Mouse (Mus musculus) right cerebral cortex, postnatal 25 days (tissue): ENCODE data around the gene Hoxb6.

ENCODE experiments used
- DNase-seq: peaks from one replicate; pipeline ENCODE4 v3.0.0; 2022

The Hoxb6 gene

DNA sequence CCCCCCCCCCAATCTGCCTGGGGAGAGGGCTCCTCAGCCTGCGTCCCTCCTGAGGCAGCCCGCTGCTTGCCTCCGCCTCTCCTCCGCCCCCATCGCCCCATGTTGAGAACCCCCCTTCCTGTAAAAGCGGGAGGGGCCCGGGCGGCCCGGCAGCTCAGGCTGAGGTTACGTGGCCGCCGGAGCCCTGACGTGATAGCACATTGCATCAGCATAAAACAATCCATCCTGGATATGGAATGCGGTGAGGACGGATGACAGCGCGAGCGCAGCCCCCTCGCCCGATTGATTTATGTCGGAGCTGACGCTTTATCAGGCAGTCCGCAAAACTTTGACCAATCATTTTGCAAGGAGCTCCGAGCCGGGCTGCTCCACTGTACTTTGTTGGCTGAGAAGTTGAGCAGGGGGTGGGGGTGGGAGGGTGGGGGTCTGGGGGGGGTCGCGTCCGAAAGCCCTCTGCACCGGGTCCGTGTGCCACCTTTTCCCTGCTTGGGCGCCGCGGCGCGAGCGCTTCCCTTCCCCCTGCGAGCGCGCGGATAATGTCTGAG lies 21.2 kb upstream of the Hoxb6 start, which contains the start of gene Hoxb9:
TSS of gene Hoxb9 (plus strand) at position 462 of the 545 bp plus-strand sequence.
- DNase-seq = no peak

DNA sequence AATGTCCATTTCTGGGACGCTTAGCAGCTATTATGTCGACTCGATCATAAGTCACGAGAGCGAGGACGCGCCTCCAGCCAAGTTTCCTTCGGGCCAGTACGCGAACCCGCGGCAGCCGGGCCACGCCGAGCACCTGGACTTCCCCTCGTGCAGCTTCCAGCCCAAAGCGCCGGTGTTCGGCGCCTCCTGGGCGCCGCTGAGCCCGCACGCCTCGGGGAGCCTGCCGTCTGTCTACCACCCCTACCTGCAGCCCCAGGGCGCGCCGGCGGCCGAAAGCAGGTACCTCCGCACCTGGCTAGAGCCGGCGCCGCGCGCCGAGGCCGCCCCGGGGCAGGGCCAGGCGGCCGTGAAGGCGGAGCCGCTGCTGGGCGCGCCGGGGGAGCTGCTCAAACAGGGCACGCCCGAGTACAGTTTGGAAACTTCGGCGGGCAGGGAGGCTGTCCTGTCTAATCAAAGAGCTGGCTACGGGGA lies 20.7 kb upstream of the Hoxb6 start:
- DNase-seq = no peak

DNA sequence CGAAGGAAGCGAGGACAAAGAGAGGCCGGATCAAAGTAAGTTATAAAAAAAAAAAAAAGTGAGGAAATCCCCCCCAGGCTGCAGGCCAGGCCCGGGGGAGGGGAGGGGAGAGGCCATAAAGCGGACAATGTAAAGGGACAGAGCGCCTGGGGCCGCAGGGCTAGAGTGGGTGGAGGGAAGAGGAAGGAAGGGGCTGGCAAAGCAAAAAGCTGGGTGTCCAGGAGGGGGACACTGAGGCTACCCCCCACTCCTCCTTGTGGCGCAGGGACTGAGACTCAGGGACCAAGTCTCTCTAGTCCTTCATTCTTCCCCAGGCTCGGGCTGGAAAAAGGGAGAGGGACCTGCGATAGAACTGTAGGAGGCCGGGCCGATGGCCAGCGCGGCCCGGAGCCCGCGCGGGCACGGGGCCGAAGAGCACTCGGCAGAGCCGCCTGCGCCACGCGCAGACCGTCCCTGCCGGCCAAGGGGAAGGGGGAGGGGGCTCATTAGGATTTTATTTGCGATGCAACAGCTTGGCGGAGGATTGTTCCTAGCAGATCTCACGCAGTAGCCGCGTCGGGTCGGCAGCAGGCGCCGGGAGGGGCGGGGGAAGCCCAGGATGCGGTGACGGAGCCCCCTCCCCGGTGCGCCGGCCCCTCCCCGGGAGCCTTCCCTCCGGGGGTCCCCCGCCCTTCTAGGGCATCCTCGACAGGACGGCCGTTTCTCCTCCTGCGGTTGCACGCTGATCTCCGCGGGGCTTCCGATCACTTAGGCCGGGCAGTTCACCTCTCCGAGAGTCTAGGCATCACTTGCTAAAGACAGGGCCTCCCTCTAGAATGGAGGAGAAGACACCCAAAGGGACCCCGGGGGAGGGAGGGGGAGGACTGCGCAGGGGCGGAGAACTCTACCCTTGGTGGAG lies 20.0 kb upstream of the Hoxb6 start:
- no peak for DNase-seq

- no peak for DNase-seq
These were observed 17.8 kb upstream of the Hoxb6 start for GRCm38 (mm10) chr11:96274428-96274827.

GRCm38 (mm10) chr11:96275896-96276295 lies 16.4 kb upstream of the Hoxb6 start:
- DNase-seq = no peak

GRCm38 (mm10) chr11:96277151-96278044 lies 14.9 kb upstream of the Hoxb6 start:
- no peak for DNase-seq

DNA sequence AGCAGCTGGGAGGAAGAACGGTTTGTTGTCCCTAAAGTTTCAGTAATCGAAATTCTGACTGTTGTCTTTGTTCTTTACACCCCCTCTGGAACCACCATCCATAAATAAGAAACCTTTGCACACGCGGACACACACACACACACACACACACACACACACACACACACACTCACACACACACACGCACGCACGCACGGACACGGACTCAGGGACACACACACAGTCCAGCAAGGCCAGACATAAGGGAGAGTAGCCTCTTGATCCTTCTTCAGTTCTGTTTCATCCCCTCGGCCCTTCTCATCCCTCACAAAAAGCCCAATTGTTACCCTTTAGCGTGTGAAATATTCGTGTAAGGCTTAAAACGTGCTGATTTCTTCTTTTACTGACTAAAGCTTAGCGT lies 14.0 kb upstream of the Hoxb6 start:
- DNase-seq = no peak

DNA sequence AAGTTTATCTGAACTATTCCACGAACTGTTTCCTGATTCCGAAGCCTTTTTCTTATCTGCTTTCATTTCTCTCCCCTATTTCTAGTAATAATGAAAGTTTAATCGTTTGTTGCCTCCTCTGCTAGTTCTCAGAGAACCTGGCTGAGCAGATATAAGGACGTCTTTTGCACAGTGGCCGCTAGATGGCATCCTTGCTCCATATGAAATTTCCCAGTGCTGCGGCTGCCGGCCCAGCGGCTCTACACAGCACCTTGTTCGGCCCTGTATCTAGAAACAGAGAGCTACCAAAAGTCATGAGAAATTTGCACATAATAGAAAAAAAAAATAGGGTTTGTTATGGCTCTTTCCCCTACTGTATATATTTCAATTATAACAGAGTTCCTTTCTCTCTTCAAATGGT lies 13.5 kb upstream of the Hoxb6 start:
- peak; percentile 79 for DNase-seq

DNA sequence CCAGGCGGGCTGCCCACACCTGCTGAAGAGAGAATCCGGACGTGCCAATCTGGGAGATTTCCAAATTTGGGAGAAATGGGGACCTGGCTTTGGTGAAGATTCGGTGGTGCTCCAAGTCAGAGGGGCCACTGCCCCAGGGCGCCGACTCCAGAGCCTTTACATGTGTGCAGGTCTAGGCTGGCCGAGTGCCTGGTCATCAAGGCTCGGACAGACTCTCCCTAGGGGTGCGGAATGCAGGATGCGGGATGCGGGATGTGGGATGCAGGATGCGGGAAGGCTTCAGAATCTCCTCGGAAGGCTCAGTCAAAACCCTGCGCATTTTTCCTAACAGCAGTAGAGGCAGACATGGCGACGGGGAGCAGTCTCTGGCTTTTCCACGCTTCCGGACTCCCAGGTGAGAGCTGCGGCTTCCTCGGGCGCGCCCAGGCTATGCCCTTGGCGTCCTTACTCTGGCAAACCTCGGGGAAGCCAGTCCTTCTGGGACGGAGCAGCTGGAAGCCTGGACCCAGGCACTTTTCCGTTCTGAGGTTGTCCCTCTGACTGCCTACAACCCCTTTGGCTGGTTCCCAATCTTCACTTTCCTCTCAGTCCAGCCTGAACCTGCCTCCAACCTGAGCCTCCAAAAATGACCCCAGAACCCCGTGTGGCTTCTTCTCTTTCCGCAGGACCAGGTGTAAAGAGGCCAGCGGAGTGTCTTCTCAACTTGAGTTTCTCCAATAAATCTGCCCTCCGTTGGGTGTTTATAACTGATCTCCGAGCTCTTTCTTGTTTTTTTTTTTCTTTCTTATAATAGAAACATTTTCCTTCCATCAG lies 12.6 kb upstream of the Hoxb6 start:
- no peak for DNase-seq

DNA sequence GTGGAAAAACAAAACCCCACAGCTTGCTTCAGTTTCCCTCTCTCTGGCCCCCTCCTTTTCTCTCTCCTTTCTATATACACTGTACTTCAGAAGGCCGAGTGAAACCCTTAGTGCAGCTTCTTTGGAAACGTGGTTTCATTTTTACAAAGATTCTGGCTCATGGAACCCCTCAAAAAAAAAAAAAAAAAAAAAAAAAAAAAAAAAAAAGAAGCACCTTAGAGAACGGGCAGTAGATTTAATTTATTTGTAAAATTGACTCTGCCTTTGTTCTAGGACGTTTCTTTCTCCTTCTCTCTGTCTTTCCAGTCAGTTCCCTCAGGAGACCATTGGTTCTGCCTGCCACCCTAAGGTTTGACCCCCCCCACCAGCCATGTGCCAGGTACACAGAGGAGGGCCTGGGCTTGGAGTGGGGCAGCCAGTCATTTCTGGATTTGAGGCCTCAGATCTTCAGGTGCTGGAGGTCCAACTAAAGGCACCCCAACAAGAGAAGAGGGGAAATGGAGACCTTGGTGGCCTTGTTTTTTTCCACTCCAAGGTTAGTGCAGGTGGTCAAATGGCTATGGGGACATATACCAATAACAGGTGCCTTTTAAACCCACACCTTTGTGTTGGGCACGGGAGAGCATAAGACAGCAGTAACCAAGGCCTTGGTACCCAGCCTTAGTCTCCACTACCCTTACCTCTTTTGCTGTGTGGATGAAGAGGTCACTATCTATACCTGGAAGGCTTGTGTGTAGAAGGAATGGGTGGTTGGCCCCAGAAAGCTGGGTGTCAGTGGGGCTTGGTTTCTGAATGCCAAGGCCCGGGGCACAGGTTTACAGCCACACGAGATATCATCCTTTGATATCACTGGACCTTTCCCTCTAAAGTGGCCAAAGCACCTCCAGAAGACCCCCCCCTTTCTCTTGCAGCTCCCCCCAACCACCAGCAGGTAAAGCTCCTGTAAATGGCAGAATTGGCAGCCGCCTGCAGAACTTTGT lies 11.6 kb upstream of the Hoxb6 start:
- no peak for DNase-seq

DNA sequence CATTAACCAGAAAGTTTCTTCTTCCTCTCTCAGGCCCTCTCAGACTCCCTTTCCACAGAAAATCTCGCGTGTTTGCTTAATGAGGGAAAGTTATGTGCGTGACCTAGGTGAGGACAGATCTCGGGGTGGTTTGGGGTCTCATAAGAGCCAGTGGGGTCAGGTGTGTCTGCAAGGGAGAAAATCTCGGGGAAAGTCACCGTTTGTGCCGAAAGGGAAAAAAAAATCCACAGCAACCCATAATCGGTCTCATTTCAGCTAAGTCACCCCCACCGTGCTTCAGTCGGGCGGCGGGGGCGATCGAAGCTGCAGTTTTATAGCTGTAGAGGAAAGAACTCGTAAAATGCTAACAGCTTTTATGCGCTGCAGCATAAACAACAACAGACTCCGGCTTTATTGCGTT lies 10.9 kb upstream of the Hoxb6 start:
- no peak for DNase-seq

DNA sequence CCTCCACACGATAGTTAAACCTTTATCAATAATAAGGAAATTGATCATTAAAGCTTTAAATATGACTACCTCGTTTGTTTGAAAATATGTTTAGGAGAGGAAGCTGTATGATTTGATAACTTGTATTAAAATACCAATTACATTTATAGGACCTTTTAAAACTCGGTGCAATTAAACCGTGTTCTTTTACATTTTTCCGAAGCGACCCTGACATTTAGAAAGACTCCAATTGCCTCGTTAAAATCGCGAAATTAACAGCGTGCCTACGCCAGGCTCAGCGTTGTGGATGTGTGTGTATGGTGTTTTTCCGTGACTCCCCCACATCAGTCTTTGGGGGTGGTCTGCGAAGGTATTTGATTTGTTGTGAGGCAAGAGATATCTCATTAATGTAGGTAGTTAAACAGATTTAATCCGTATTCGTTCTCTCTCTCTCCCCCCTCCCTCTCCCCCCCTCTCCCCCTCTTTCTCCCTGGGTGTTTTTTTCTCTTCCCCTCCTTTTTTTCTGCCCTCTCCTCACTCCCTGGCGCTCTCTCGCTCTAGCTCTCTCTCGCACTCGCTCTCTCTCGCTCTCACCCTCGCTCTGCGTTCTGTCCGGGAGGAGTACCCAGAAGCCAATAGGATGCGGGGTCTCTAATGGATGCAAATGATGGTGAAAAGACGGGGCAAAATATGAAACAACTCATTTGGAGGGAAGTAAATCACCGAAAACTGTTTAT lies 10.3 kb upstream of the Hoxb6 start, which contains the start of gene Hoxb8:
TSS of gene Hoxb8 (plus strand) at position 51 of the 716 bp plus-strand sequence.
- DNase-seq = no peak

DNA sequence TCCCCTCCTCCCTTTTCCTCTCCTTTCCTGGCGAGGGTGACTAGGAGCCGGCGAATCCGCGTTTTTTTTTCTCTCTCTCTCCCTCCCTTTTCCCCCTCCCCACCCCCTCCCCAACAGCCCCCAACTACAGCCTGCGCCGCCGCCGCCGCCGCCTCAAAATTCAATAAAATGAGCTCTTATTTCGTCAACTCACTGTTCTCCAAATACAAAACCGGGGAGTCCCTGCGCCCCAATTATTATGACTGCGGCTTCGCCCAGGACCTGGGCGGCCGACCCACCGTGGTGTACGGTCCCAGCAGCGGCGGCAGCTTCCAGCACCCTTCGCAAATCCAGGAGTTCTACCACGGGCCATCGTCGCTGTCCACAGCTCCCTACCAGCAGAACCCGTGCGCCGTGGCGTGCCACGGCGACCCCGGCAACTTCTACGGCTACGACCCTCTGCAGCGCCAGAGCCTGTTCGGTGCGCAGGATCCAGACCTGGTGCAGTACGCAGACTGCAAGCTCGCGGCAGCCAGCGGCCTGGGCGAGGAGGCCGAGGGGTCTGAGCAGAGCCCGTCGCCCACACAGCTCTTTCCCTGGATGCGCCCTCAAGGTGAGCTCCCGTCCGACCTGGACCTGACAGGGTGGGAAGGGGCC lies 9.4 kb upstream of the Hoxb6 start:
- no peak for DNase-seq

DNA sequence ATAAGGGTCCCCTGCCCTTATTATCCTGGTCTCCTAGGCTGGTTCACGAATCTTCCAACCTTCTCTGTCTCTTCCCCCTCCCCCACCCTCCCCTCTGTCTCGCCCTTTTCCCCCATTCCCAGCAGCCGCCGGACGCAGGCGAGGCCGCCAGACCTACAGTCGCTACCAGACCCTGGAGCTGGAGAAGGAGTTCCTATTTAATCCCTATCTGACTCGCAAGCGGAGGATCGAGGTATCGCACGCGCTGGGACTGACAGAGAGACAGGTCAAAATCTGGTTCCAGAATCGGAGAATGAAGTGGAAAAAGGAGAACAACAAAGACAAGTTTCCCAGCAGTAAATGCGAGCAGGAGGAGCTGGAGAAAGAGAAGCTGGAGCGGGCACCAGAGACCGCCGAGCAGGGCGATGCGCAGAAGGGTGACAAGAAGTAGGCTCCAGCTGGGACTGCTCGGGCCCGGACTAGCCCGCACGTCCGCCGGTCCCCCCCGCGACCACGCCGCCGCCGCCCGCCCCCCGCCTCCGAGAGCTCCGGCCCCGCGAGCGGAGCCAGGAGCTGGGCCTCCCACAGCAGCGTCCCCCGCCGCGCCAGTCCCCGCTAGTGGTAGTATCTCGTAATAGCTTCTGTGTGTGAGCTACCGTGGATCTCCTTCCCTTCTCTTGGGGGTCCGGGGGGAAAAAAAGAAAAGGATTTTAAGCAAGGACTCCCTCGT lies 8.1 kb upstream of the Hoxb6 start:
- DNase-seq = no peak

- no peak for DNase-seq
These were observed 7.2 kb upstream of the Hoxb6 start for GRCm38 (mm10) chr11:96284774-96285734.

DNA sequence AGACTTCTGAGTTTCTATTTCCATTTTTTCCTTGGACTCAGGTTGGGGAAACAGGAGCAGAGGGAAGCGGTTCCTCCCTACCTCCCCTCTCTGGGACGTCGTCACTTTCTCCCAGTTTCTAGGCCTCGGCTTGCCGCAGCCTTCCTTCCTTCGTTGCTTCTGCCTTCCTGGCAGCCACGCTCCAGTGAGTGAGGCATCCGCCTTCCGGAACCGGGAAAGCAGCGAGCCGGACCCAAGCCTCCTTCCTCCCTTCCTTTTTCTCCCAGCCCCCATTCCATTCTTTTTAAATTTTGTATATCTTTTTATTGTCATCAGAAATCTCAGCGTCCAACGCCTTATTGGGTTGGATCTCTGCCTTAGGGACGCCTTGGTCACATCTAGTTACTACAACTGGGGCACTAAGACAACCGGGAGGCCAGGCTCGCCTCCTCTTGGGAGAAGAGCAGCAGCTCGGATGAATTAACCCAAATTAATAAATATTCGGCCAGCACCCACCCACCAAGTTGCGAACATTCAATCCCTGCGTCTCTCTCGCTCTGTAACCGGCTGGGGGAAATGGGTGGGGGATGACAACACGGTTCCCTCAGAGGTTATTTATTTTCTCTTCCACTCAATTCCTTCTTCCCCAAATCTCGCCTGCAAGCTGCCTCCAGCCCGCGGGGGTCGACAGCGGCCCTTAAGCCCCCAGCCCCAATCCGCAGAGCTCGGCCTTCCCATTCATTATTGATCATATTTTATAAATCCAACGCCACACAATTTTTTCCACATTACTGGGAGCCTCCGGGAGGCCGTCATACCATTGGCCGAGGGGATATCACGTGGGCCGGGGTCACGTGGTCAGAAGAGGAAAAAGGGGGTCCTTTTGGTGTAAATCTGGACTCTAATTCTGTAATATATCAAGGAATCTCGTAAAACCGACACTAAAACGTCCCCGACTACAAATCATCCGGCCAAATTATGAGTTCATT lies 6.2 kb upstream of the Hoxb6 start, which contains the start of gene Hoxb7:
TSS of gene Hoxb7 (plus strand) at position 853 of the 968 bp plus-strand sequence.
- DNase-seq = no peak
